Mouse (Mus musculus) kidney, adult 9 months (tissue): ENCODE results near the gene Rnf26.
A peak's percentile ranks its signal among the peaks of the same experiment; 100 is the strongest.
"Not testable (repeated sequence)": the region's sequence is repeated elsewhere in the genome, so short reads cannot be mapped to it uniquely, and the experiment has no call there.

ENCODE experiments used
- DNase-seq: peaks from one replicate; pipeline ENCODE4 v3.0.0; 2022

Rnf26 gene

DNA sequence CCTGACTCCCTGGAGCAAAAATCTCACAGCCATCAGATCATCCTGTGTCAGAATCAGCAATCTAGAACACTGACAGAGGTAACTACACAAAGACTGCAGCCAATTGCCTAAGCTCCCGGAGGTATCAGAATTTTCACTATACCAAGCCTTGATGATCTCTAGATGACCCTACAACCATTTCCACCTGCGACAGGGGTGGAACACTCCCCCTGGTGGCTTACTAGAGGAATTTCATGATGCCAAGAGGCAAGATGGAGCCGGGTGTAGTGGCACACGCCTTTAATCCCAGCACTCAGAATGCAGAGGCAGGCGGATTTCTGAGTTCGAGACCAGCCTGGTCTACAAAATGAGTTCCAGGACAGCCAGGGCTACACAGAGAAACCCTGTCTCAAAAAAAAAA, 11.0 kb upstream of the Rnf26 start:
- no peak for DNase-seq

DNA sequence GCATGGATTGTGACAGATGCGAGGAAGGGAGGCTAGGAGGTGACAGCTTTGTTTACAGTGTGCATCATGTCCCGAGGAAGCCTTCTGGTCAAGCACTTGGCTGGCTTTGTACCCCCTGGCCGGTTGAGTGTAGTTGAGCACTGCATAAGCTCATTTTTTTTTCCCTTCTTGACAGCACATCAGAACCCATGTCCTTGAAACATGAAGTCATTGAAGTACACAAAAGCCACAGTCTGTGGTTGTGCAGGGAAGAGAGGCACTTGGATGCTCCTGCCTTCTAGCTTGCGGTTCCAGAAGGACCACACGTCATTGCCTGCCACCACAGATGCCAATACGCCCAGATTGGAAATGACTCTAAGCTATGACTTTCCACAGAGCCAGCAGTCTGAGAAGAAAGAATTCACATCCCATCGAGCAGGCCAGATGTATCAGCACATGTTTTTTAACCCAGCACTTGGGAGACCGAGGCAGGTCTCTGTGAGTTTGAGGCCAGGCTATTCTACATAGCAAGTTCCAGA, 6.7 kb upstream of the Rnf26 start:
- DNase-seq = no peak

GRCm38 (mm10) chr9:44119011-44119410, 5.7 kb upstream of the Rnf26 start:
- DNase-seq = no peak

DNA sequence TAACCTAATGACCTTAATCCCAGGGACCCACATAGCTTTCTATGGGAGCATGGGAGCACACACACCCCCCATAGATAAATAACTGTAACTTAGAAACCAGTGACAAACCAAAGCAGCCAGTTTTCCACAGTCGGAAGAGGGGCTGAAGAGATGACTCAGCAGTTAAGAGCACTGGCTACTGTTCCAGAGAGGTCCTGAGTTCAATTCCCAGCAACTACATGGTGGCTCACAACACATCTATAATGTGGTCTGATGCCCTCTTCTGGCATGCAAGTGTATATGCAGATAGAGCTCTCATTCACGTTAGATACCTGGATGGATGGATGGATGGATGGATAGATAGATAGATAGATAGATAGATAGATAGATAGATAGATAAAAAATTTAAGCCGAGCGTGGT, 2.9 kb upstream of the Rnf26 start:
- no peak for DNase-seq

DNA sequence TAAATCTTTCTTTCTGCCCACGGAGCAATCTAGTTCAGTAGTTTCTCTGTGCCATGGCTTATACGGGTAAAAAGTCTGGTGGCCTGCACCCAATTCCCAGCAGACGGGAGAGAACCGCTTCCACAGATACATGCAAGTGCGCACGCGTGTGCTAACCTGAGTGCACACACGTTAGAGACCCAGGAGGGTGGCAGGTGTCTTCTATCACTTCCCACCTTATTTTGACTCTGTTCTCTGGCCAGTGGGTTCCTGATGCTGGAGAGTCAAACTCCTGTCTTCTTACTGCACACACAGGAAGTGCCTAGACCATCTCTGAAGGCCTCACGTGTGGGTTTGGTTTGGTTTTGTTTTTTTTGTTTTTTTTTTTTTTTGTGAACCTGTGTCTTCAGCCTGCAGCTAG, 2.3 kb upstream of the Rnf26 start:
- DNase-seq = no peak

GRCm38 (mm10) chr9:44114453-44114852, 1.1 kb upstream of the Rnf26 start:
- DNase-seq = peak; percentile 64

DNA sequence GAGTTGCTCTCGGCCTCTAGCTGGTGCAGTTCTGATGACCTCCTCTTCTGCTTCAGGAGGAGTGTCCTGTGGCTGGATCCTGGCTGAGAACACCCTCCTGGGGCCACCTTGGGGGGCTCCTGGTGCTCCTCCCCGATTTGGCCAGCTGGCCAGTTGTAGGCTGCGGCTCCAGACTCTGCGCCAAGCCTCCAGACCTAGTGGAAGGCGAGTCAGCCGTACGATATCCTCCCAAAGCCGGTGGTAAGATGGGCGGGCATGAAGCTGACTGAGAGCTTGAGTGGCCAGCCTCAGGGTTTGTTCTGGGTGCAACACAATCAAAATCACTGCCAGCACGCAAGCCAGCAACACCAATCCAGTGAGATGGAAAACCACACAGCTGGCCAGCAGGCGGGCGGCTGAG, 1.4 kb downstream of the Rnf26 start:
- DNase-seq = not testable (repeated sequence)

DNA sequence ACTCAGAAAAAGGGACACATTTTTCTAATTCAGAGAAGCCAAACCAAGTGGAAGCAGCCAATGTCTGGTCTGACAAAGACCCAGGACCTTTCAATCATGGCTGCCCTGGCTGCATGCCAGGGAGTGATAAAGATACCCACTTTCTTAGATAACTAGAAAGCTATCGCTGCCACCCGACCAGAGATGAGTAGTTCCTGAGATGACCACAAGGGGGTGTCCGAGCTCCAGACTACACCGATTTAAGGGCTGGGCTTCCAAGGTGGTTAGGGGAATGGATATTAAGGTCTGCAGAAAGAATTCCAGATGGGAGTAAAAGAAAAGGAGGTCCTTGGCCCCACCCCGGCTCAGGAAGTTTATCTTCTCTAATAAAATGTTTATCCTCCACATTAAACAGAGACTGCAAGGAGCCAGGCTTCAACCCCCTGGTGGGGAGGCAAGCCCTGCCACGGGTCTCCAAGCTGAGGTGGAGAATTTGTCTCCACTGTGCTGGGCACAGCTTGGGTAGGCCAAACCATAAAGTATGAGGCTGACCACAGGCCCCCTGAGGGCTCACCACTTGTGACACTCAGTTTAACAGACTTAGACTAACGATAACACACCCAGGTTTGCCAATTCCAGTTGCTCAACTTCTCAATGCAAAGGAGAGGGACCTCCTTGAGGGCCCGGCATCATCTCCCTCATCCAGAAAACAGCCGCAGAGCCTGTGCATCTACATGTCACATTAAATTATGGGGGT, 3.8 kb downstream of the Rnf26 start:
- peak; percentile 83 for DNase-seq

- no peak for DNase-seq
Measured at GRCm38 (mm10) chr9:44108269-44109055, 4.9 kb downstream of the Rnf26 start.

- no peak for DNase-seq
Measured at GRCm38 (mm10) chr9:44107557-44108179, 5.6 kb downstream of the Rnf26 start.

GRCm38 (mm10) chr9:44107110-44107509, 6.2 kb downstream of the Rnf26 start, which contains the start of gene C1qtnf5:
Gene C1qtnf5, plus strand, starts transcription at chr9:44107245.
- DNase-seq = peak; percentile 82

DNA sequence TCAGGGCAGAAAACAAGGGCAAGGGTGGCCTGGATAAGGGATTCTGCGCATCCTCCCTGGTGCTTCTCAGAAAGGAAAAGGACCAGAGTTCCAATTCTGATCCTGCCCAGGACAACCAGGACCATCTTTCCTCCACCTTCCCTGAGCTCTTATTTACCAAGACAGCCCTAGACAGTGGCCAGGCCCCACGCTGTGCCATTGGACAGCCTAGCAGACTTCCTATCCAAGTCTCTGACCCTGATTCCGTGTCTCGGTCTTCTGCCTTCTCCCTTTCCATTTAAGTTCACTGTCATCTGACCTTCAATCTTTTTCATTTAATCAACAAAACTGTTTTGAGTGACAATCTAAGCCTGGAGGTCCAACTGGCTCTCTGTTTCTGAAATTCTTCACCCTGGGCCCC, 6.7 kb downstream of the Rnf26 start:
- no peak for DNase-seq

GRCm38 (mm10) chr9:44106182-44106581, 7.1 kb downstream of the Rnf26 start:
- no peak for DNase-seq

DNA sequence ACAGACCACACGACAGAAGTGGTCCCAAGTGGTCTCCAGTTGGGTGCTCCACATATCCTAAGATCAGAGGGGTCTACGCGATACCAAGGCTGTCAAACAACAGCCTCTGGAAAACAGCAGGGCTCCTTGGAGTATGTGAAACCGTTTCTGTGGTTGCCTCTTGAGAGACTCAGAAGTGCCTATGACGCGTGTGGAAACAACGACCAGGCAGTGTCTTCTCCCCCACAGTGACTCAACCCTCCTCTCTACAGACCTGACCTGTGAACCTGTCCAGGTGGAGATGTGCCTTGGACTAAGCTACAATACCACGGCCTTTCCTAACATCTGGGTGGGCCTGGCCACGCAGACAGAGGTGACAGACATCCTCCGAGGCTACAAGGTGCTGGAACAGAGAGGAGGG, 7.5 kb downstream of the Rnf26 start:
- no peak for DNase-seq

DNA sequence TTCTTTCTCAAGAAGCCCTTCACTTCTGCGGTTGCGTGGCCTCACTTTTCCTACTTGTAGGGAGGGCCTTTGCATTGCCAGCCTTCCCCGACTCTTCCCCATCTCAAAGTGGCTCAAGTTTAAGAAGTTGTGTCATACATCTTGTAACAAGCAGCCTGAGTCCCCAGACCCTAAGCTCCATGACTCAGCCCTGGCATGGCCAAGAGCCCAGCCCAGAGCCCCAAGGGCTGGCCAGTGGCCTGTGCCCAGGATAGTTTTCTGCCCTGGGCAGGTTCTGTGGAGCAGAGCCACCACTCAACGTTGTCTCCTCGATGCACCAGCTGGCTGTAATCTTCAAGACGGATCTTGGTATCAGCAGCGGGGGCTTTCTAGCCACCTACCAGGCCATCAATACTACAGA, 8.4 kb downstream of the Rnf26 start:
- no peak for DNase-seq

- DNase-seq = no peak
Measured at GRCm38 (mm10) chr9:44101490-44101889, 11.8 kb downstream of the Rnf26 start, which contains the start of gene Mfrp. Gene Mfrp, plus strand, starts transcription at chr9:44101729.

- DNase-seq = peak; percentile 58
Measured at GRCm38 (mm10) chr9:44096536-44096935, 16.8 kb downstream of the Rnf26 start.

GRCm38 (mm10) chr9:44095781-44096180, 17.5 kb downstream of the Rnf26 start:
- no peak for DNase-seq

DNA sequence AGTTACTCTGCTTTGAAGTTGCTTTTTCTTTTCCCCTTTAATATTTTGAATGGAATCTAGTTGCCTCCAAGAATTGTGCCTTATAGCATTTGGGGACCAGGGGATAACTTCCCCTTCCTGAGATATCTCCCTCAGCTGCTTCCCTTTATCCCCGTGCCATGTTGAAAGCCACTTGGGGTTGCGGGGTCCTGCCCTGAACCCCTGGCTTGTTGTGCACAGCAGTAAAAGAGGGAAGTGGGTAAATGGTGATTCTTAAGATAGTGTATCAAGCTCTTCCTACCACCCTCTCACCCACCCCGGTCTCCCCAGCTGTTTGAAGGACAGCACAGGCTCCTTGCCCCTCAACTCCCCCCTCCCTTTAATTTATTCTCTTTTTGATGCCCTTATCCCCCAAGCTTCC, 18.6 kb downstream of the Rnf26 start:
- no peak for DNase-seq

DNA sequence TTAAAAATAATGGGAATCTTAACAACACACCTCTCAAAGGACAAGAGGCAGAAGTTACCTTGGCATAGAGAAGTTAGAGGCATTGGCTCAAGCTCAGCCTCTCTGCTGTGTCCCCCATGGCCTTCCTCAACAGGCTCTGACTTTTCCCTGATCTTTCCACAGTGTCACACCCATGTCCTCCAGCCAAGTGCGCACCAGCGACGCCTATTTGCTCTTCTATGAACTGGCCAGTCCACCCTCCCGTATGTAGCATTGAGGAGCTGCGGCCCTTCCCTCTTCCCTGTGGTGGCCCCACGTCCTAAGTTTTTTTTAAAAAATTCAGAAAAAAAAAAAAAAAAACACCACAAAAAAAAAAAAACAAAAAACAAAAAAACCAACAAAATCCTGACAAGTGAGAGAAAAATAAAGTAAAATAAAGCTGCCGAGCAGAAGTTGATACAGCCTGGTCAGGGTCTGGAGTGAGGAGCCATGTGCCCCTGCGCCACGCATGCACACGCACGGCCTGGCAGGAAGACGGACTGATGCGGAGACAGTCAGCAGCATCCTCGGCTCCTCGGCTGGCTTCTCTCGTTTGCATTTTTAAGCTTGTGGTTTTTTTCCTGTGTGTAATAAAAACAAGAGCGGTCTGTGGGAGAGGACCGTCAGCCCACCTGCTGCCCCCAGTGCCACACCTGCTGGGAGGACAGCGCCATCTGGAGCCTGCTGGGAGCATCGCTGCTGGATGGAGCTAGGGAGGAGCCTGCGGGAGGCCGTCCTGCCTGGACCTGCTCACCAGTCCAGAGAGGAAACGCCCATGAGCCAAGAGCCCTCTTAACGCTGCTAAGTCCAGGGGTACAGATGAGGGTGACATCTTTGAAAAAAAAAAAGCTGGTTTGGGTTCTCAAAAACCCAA, 19.5 kb downstream of the Rnf26 start:
- peak; percentile 86 for DNase-seq

DNA sequence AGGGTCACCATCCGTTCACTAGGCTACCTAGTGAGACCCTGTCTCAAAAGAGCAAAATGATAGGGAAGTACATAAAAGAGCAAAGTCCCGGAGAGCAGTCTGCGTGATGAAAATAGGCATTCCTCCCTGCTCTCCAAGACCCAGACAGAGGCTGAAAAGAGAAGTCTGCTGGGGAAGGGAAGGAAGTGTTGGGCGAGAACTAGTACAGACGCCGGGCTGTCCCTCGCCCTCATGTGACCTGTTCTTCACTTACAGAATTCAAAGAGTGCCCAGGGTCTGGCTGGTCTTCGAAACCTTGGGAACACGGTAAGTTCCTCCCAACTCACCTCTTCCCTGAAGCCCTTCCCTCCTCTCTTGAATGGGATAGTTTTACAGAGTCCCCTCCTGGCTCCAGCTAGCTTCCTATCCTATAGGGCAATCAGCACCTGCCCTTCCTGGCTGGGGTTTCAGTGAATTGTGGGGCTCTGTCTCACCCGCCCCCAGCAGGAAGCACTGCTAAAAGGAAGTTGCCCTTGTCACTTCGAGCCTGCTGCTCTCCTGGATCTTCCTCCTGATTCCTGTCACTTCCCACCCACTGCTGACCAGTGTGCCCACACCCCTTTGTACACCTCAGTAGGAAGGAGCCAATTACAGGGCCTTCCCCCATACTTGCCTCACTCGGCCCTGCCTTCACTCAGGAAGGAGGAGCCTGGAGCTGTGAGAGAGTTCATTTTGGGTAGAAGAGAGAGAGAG, 24.3 kb downstream of the Rnf26 start:
- DNase-seq = no peak
